Mouse (Mus musculus) layer of hippocampus, adult 2 months (tissue): ENCODE measurements around the gene Ppid. TPM values are rescaled to one million over a fixed set of nuclear protein-coding genes. Genes with fewer than 3 reads are reported as not detected.
A peak's percentile ranks its signal among the peaks of the same experiment; 100 is the strongest.

ENCODE experiments used
- DNase-seq, 2 experiments: peaks; one replicate each; pipeline ENCODE4 v3.0.0; 2022; ENCODE audit warnings: low spot score in 2 of 2
- H3K27ac ChIP-seq: fragments of 200-600 bp; 2 replicates; pipeline ENCODE4 v1.8.1; 2022
- H3K4me3 ChIP-seq: fragments of 200-600 bp; 2 replicates; pipeline ENCODE4 v1.8.1; 2022; ENCODE audit warnings: mild to moderate bottlenecking
- CTCF ChIP-seq: fragments of 200-600 bp; conservative IDR thresholded peaks from 2 replicates; pipeline ENCODE4 v1.8.1; 2022; ENCODE audit warnings: antibody characterized with exemption, mild to moderate bottlenecking, moderate library complexity
- total RNA-seq, 2 experiments: library from RNA; stranded (reverse); gene quantifications; 2 replicates each; pipeline ENCODE4 v1.2.3; 2021

The Ppid gene
- total RNA-seq, 2 experiments from 2014 or later, result 77.8 to 85.7 TPM

DNA sequence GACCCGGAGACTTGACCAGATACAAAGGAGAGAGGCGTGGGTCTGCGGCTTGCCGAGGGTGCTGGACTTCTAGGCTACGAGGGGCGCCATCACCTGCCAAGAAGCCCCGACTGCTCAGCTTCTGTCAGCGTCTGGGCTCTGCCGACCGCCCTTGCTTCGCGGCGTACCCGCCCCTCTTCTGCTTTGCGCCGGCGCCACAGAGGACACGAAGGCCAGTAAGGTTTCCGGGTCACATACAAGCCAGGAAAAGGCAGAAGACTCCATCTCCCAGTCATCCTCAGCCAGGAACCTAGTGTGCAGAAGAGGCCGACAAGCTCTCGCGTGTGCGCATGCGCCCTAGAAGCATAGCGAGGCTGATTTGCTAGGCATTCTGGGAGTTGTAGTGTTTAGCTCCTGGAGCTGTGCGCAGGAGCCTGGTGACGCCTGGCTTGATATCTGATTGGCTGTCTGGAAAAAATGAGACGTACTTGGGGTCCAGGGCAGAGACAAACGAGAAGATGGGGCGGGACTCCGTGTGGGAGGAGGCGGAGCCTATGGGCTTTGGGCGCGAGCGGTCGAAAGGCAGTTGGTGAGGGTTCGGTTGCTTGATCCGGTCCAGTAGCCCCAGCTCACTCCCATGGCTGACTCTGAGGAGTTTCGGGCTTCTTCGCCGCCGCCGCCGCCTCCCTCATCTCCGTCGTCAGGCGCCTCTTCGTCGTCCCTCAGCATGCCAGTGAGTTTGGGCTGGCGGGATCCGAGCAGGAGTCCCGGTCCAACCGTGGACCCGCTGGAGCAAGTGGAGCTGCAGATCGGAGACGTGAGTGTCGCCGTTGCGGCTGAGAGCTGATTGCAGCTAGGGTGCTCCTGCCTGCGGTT lies 37.6 kb downstream of the Ppid start, which contains the start of gene 4930579G24Rik:
Gene 4930579G24Rik (plus strand): TSS at position 519 of the 855 bp plus-strand sequence.
- peak within 1 kb of the TSS; percentile 90 for H3K27ac ChIP-seq
- H3K4me3 ChIP-seq, result peak within 1 kb of the TSS; percentile 58
- DNase-seq, result peak; percentile 93 to 99
- TF ChIP-seq CTCF, result no peak

DNA sequence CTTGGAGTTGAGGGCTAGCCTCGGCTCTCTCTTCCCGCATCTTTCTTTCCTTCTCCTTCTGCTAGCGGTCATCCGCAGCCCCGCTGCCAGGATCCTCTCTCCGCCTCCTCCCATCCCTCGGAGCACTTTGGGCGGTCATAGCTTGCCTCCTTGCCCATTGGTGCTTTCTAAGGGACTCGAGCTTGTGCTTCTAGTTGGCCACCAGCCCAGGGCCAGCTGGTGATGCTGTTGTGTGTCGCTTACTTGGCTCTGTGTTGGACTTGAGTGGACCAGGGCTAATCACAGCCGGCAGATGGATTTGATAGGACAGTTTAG lies 38.2 kb downstream of the Ppid start, which contains the start of gene Etfdh:
Gene Etfdh (minus strand): TSS at position 85 of the 315 bp plus-strand sequence.
- no peak for TF ChIP-seq CTCF
- Histone ChIP-seq H3K27ac (peak within 1 kb of the TSS; percentile 90), H3K4me3 (peak within 1 kb of the TSS; percentile 58)
- DNase-seq, result peak; percentile 40 to 42

DNA sequence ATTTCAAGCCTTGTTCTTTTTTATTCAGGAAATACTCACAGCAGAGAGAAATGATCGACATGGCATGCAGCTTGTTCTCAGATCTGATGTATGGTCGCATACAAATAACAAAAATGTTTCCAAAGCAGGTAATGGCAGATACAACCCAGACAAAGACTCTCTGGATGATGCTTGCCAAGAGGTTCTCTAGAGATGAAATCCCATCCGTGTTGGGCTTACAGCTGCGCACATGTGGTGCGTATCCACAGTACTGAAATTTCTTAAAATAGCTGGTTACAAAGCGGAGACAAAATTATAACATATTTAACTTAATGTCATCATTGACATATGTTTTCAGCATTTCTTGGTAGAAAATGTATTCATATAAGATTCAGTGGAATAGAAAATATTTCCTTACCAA lies 61.0 kb downstream of the Ppid start:
- Histone ChIP-seq H3K4me3 (no peak overlapping the region), H3K27ac (no peak overlapping the region)
- no peak for DNase-seq
- no peak for TF ChIP-seq CTCF

Other genes with a start within 250 kb of the Ppid start
- 10 to 100 TPM; 22.2 to 26.9 TPM for gene Fnip2, start 23.5 kb upstream of the Ppid start, total RNA-seq
- 1 to 10 TPM; 1.3 to 1.6 TPM for gene 4930579G24Rik, start 37.7 kb downstream of the Ppid start, total RNA-seq
- gene Etfdh, start 38.2 kb downstream of the Ppid start, total RNA-seq, result 10 to 100 TPM; 28.6 to 28.8 TPM
- gene Rxfp1, start 146.5 kb downstream of the Ppid start, total RNA-seq, result 1 to 10 TPM; 8.7 to 8.8 TPM